Mouse (Mus musculus): Measurements from ENCODE around the gene Mcm6. TPM values are rescaled to one million over a fixed set of nuclear protein-coding genes. Genes with fewer than 3 reads are reported as not detected.

Mcm6 gene
- polyA plus RNA-seq (2016; fragmentation: Nextera tagmentation; extraction: Ambion mirVana), result 209 and 219 TPM in 2 replicates

- peak within 1 kb of the TSS; percentile 86 for H3K4me3 ChIP-seq
- H3K9ac ChIP-seq (replicated peaks), result peak within 1 kb of the TSS; percentile 70
- peak within 1 kb of the TSS; percentile 72 for H3K4me2 ChIP-seq (replicated peaks)
- peaks cover 28% of the 10 kb centered on the region for H3K36me3 ChIP-seq
- peaks cover 22% of the 10 kb centered on the region for H3K4me1 ChIP-seq
- no peaks in the 10 kb centered on the region for H3K9me3 ChIP-seq
- peak within 1 kb of the TSS; percentile 81 for H3K27ac ChIP-seq (replicated peaks)
- H3K27me3 ChIP-seq, result no peaks in the 10 kb centered on the region
- 1% methylated on average over 36 of the region's 38 CpGs for WGBS
- peak; percentile 99 for ATAC-seq (ENCODE audit: low FRiP score, low read depth)
These were observed at the start of gene Mcm6 for GRCm38 (mm10) chr1:128359554-128360376. Gene Mcm6 (minus strand): TSS chr1:128359664.

GRCm38 (mm10) chr1:128406846-128407245 lies 47.4 kb upstream of the Mcm6 start:
- Histone ChIP-seq H3K36me3 (peaks cover 8% of the 10 kb centered on the region; the same call in 1 of the 2 replicates), H3K4me1 (peaks cover 23% of the 10 kb centered on the region), H3K9me3 (no peaks in the 10 kb centered on the region), H3K4me3 (no peak overlapping the region), H3K9ac (replicated peaks) (no peak overlapping the region), H3K4me2 (replicated peaks) (no peak overlapping the region), H3K27ac (replicated peaks) (peak overlapping the region; percentile 54), H3K27me3 (no peaks in the 10 kb centered on the region)
- WGBS, result 12% methylated on average over 1 of the region's 1 CpGs
- ATAC-seq (ENCODE audit: low FRiP score, low read depth), result no peak

- Histone ChIP-seq H3K36me3 (0 out of 2 replicates have a peak, but pooled peaks cover 2% of the 10 kb centered on the region), H3K4me2 (replicated peaks) (no peak overlapping the region), H3K27me3 (no peaks in the 10 kb centered on the region), H3K27ac (replicated peaks) (no peak overlapping the region; the same call in 1 of the 2 replicates), H3K9me3 (no peaks in the 10 kb centered on the region), H3K4me3 (no peak overlapping the region), H3K4me1 (peaks cover 31% of the 10 kb centered on the region), H3K9ac (replicated peaks) (no peak overlapping the region)
- WGBS, result 46% methylated on average over 1 of the region's 1 CpGs
- no peak for ATAC-seq (ENCODE audit: low FRiP score, low read depth)
These were observed 46.2 kb upstream of the Mcm6 start for GRCm38 (mm10) chr1:128405675-128406074.

- Histone ChIP-seq H3K27ac (replicated peaks) (peak overlapping the region; percentile 67), H3K9me3 (no peaks in the 10 kb centered on the region), H3K27me3 (no peaks in the 10 kb centered on the region), H3K9ac (replicated peaks) (no peak overlapping the region), H3K36me3 (no peaks in the 10 kb centered on the region), H3K4me3 (no peak overlapping the region), H3K4me1 (peaks cover 37% of the 10 kb centered on the region), H3K4me2 (replicated peaks) (no peak overlapping the region)
- 23% methylated on average over 2 of the region's 2 CpGs for WGBS
- ATAC-seq (ENCODE audit: low FRiP score, low read depth), result peak; percentile 73
These were observed 45.6 kb upstream of the Mcm6 start for GRCm38 (mm10) chr1:128405041-128405481.

GRCm38 (mm10) chr1:128400926-128401325 lies 41.5 kb upstream of the Mcm6 start:
- peak overlapping the region; percentile 70 for H3K27ac ChIP-seq (replicated peaks)
- no peaks in the 10 kb centered on the region for H3K27me3 ChIP-seq
- H3K4me1 ChIP-seq, result peaks cover 36% of the 10 kb centered on the region
- H3K36me3 ChIP-seq, result peaks cover 8% of the 10 kb centered on the region; the same call in 1 of the 2 replicates
- no peak overlapping the region for H3K4me3 ChIP-seq
- WGBS, result 21% methylated on average over 2 of the region's 2 CpGs
- H3K4me2 ChIP-seq (replicated peaks), result no peak overlapping the region
- H3K9ac ChIP-seq (replicated peaks), result no peak overlapping the region
- peak; percentile 42 for ATAC-seq (ENCODE audit: low FRiP score, low read depth)
- H3K9me3 ChIP-seq, result no peaks in the 10 kb centered on the region

- ATAC-seq (ENCODE audit: low FRiP score, low read depth), result peak; percentile 67; the same call in 1 of the 2 replicates
- H3K27ac ChIP-seq (replicated peaks), result peak overlapping the region; percentile 70
These were observed 40.8 kb upstream of the Mcm6 start for GRCm38 (mm10) chr1:128399941-128400915.

GRCm38 (mm10) chr1:128398738-128399445 lies 39.4 kb upstream of the Mcm6 start:
- peaks cover 12% of the 10 kb centered on the region; the same call in 1 of the 2 replicates for H3K36me3 ChIP-seq
- ATAC-seq (ENCODE audit: low FRiP score, low read depth), result no peak

More at GRCm38 (mm10) chr1:128399941-128400915, 40.8 kb upstream of the Mcm6 start:
- Histone ChIP-seq H3K4me2 (replicated peaks) (no peak overlapping the region), H3K4me1 (peaks cover 31% of the 10 kb centered on the region), H3K4me3 (no peak overlapping the region), H3K36me3 (peaks cover 11% of the 10 kb centered on the region; the same call in 1 of the 2 replicates), H3K27me3 (no peaks in the 10 kb centered on the region), H3K9ac (replicated peaks) (no peak overlapping the region), H3K9me3 (no peaks in the 10 kb centered on the region)
- WGBS, result 30% methylated on average over 5 of the region's 5 CpGs

GRCm38 (mm10) chr1:128394657-128395056 lies 35.2 kb upstream of the Mcm6 start:
- Histone ChIP-seq H3K4me2 (replicated peaks) (no peak overlapping the region), H3K9ac (replicated peaks) (no peak overlapping the region), H3K27ac (replicated peaks) (no peak overlapping the region), H3K27me3 (no peaks in the 10 kb centered on the region), H3K36me3 (peaks cover 12% of the 10 kb centered on the region; the same call in 1 of the 2 replicates), H3K4me1 (peaks cover 9% of the 10 kb centered on the region), H3K4me3 (no peak overlapping the region), H3K9me3 (no peaks in the 10 kb centered on the region)
- 91% methylated on average over 3 of the region's 3 CpGs for WGBS
- no peak for ATAC-seq (ENCODE audit: low FRiP score, low read depth)

More at GRCm38 (mm10) chr1:128398738-128399445, 39.4 kb upstream of the Mcm6 start:
- H3K4me1 ChIP-seq, result peaks cover 25% of the 10 kb centered on the region
- 82% methylated on average over 5 of the region's 5 CpGs for WGBS
- no peak overlapping the region for H3K4me3 ChIP-seq
- no peak overlapping the region for H3K4me2 ChIP-seq (replicated peaks)
- no peak overlapping the region; the same call in 1 of the 2 replicates for H3K27ac ChIP-seq (replicated peaks)
- H3K9ac ChIP-seq (replicated peaks), result no peak overlapping the region
- no peaks in the 10 kb centered on the region for H3K9me3 ChIP-seq
- no peaks in the 10 kb centered on the region for H3K27me3 ChIP-seq

GRCm38 (mm10) chr1:128392382-128392781 lies 32.9 kb upstream of the Mcm6 start:
- no peak overlapping the region for H3K4me2 ChIP-seq (replicated peaks)
- 0 out of 2 replicates have a peak, but pooled peaks cover 4% of the 10 kb centered on the region for H3K4me1 ChIP-seq
- WGBS, result 44% methylated on average over 2 of the region's 2 CpGs
- no peak overlapping the region for H3K9ac ChIP-seq (replicated peaks)
- H3K27me3 ChIP-seq, result no peaks in the 10 kb centered on the region
- H3K4me3 ChIP-seq, result no peak overlapping the region
- H3K27ac ChIP-seq (replicated peaks), result no peak overlapping the region
- peaks cover 17% of the 10 kb centered on the region for H3K36me3 ChIP-seq
- no peak for ATAC-seq (ENCODE audit: low FRiP score, low read depth)
- H3K9me3 ChIP-seq, result no peaks in the 10 kb centered on the region

GRCm38 (mm10) chr1:128386487-128386886 lies 27.0 kb upstream of the Mcm6 start:
- no peak for ATAC-seq (ENCODE audit: low FRiP score, low read depth)
- H3K4me1 ChIP-seq, result no peaks in the 10 kb centered on the region
- H3K27me3 ChIP-seq, result no peaks in the 10 kb centered on the region
- H3K4me2 ChIP-seq (replicated peaks), result no peak overlapping the region
- H3K27ac ChIP-seq (replicated peaks), result no peak overlapping the region
- H3K4me3 ChIP-seq, result no peak overlapping the region
- no peak overlapping the region for H3K9ac ChIP-seq (replicated peaks)
- peaks cover 27% of the 10 kb centered on the region for H3K36me3 ChIP-seq
- WGBS, result 94% methylated on average over 7 of the region's 7 CpGs
- no peaks in the 10 kb centered on the region for H3K9me3 ChIP-seq

- no peaks in the 10 kb centered on the region for H3K9me3 ChIP-seq
- no peak overlapping the region for H3K27ac ChIP-seq (replicated peaks)
- H3K36me3 ChIP-seq, result peaks cover 25% of the 10 kb centered on the region
- 94% methylated on average over 4 of the region's 4 CpGs for WGBS
- H3K9ac ChIP-seq (replicated peaks), result no peak overlapping the region
- no peaks in the 10 kb centered on the region for H3K4me1 ChIP-seq
- no peak overlapping the region for H3K4me2 ChIP-seq (replicated peaks)
- no peaks in the 10 kb centered on the region for H3K27me3 ChIP-seq
- H3K4me3 ChIP-seq, result no peak overlapping the region
- no peak for ATAC-seq (ENCODE audit: low FRiP score, low read depth)
These were observed 17.4 kb upstream of the Mcm6 start for GRCm38 (mm10) chr1:128376841-128377240.
